Mouse (Mus musculus): ENCODE results near the gene Cfap58.

The Cfap58 gene

GRCm38 (mm10) chr19:47937443-47938406 lies at the start of gene Cfap58:
Cfap58 (plus strand) TSS chr19:47937675.
- no peak for TF ChIP-seq GATA4 (IDR thresholded peaks at IDR 0.05; ENCODE audit: insufficient replicate concordance, low read length)

- no peak for TF ChIP-seq GATA4 (IDR thresholded peaks at IDR 0.05; ENCODE audit: insufficient replicate concordance, low read length)
Observed at GRCm38 (mm10) chr19:47888037-47888436, 49.4 kb upstream of the Cfap58 start.

- no peak for TF ChIP-seq GATA4 (IDR thresholded peaks at IDR 0.05; ENCODE audit: insufficient replicate concordance, low read length)
Observed at GRCm38 (mm10) chr19:47890489-47891130, 46.9 kb upstream of the Cfap58 start.

GRCm38 (mm10) chr19:47891562-47892312 lies 45.7 kb upstream of the Cfap58 start:
- no peak for TF ChIP-seq GATA4 (IDR thresholded peaks at IDR 0.05; ENCODE audit: insufficient replicate concordance, low read length)

- TF ChIP-seq GATA4 (IDR thresholded peaks at IDR 0.05; ENCODE audit: insufficient replicate concordance, low read length), result no peak
Observed at GRCm38 (mm10) chr19:47893092-47893491, 44.4 kb upstream of the Cfap58 start.

- TF ChIP-seq GATA4 (IDR thresholded peaks at IDR 0.05; ENCODE audit: insufficient replicate concordance, low read length), result no peak
Observed at GRCm38 (mm10) chr19:47898472-47899079, 38.9 kb upstream of the Cfap58 start.

- TF ChIP-seq GATA4 (IDR thresholded peaks at IDR 0.05; ENCODE audit: insufficient replicate concordance, low read length), result no peak
Observed at GRCm38 (mm10) chr19:47900012-47900411, 37.5 kb upstream of the Cfap58 start.

- TF ChIP-seq GATA4 (IDR thresholded peaks at IDR 0.05; ENCODE audit: insufficient replicate concordance, low read length), result no peak
Observed at GRCm38 (mm10) chr19:47900558-47900957, 36.9 kb upstream of the Cfap58 start.

GRCm38 (mm10) chr19:47902316-47903201 lies 34.9 kb upstream of the Cfap58 start:
- TF ChIP-seq GATA4 (IDR thresholded peaks at IDR 0.05; ENCODE audit: insufficient replicate concordance, low read length), result no peak

- no peak for TF ChIP-seq GATA4 (IDR thresholded peaks at IDR 0.05; ENCODE audit: insufficient replicate concordance, low read length)
Observed at GRCm38 (mm10) chr19:47903679-47904078, 33.8 kb upstream of the Cfap58 start.

GRCm38 (mm10) chr19:47905081-47905480 lies 32.4 kb upstream of the Cfap58 start:
- no peak for TF ChIP-seq GATA4 (IDR thresholded peaks at IDR 0.05; ENCODE audit: insufficient replicate concordance, low read length)

- no peak for TF ChIP-seq GATA4 (IDR thresholded peaks at IDR 0.05; ENCODE audit: insufficient replicate concordance, low read length)
Observed at GRCm38 (mm10) chr19:47905603-47906002, 31.9 kb upstream of the Cfap58 start.

GRCm38 (mm10) chr19:47907596-47907995 lies 29.9 kb upstream of the Cfap58 start:
- TF ChIP-seq GATA4 (IDR thresholded peaks at IDR 0.05; ENCODE audit: insufficient replicate concordance, low read length), result peak; percentile 92

- no peak for TF ChIP-seq GATA4 (IDR thresholded peaks at IDR 0.05; ENCODE audit: insufficient replicate concordance, low read length)
Observed at GRCm38 (mm10) chr19:47908961-47909371, 28.5 kb upstream of the Cfap58 start.
